Mouse (Mus musculus) embryo, embryonic 11.5 days (tissue): Measurements from ENCODE around the gene Kat7.

Experiments used
- DNase-seq: peaks from one replicate; pipeline ENCODE4 v3.0.0-alpha.2; 2012; ENCODE audit warnings: low read depth, low spot score

The Kat7 gene

GRCm38 (mm10) chr11:95333805-95334204 lies 23.8 kb upstream of the Kat7 start:
- no peak for DNase-seq

GRCm38 (mm10) chr11:95333209-95333608 lies 23.2 kb upstream of the Kat7 start:
- no peak for DNase-seq

- no peak for DNase-seq
These were observed 20.6 kb upstream of the Kat7 start for GRCm38 (mm10) chr11:95330662-95331061.

- DNase-seq = no peak
These were observed 18.6 kb upstream of the Kat7 start for GRCm38 (mm10) chr11:95328629-95329028.

- no peak for DNase-seq
These were observed 16.2 kb upstream of the Kat7 start for GRCm38 (mm10) chr11:95326243-95326642.

GRCm38 (mm10) chr11:95325832-95326231 lies 15.8 kb upstream of the Kat7 start:
- DNase-seq = no peak

- no peak for DNase-seq
These were observed 14.1 kb upstream of the Kat7 start for GRCm38 (mm10) chr11:95324181-95324580.

GRCm38 (mm10) chr11:95320010-95320409 lies 10.0 kb upstream of the Kat7 start:
- DNase-seq = no peak

- DNase-seq = no peak
These were observed 9.5 kb upstream of the Kat7 start for GRCm38 (mm10) chr11:95319506-95319905.

- no peak for DNase-seq
These were observed 8.1 kb upstream of the Kat7 start for GRCm38 (mm10) chr11:95318116-95318515.

- DNase-seq = no peak
These were observed 5.3 kb upstream of the Kat7 start for GRCm38 (mm10) chr11:95315215-95315955.

- DNase-seq = no peak
These were observed 1.4 kb upstream of the Kat7 start for GRCm38 (mm10) chr11:95311425-95311807.

GRCm38 (mm10) chr11:95310648-95311424 lies 790 bp upstream of the Kat7 start:
- no peak for DNase-seq

GRCm38 (mm10) chr11:95309510-95310006 lies 488 bp downstream of the Kat7 start:
- peak; percentile 95 for DNase-seq

- no peak for DNase-seq
These were observed 2.5 kb downstream of the Kat7 start for GRCm38 (mm10) chr11:95307526-95307925.

- no peak for DNase-seq
These were observed 4.4 kb downstream of the Kat7 start for GRCm38 (mm10) chr11:95305600-95305999.

- DNase-seq = no peak
These were observed 8.3 kb downstream of the Kat7 start for GRCm38 (mm10) chr11:95301772-95302171.

- DNase-seq = no peak
These were observed 10.2 kb downstream of the Kat7 start for GRCm38 (mm10) chr11:95299886-95300285.

- no peak for DNase-seq
These were observed 11.9 kb downstream of the Kat7 start for GRCm38 (mm10) chr11:95298146-95298545.

- DNase-seq = no peak
These were observed 14.3 kb downstream of the Kat7 start for GRCm38 (mm10) chr11:95295736-95296135.

- DNase-seq = no peak
These were observed 16.9 kb downstream of the Kat7 start for GRCm38 (mm10) chr11:95293017-95293624.

- no peak for DNase-seq
These were observed 18.0 kb downstream of the Kat7 start for GRCm38 (mm10) chr11:95291998-95292397.
